Mouse (Mus musculus): ENCODE results near the gene Usp13. TPM values are rescaled to one million over a fixed set of nuclear protein-coding genes. Genes with fewer than 3 reads are reported as not detected.

Usp13 gene
- 11.6 and 13.1 TPM in 2 replicates for polyA plus RNA-seq (2021; fragmentation: Nextera tagmentation)
- long read RNA-seq, experiment 1, full-length matches to known transcripts, result 33 of 47 reads
- long read RNA-seq, experiment 1, partial matches to known transcripts, result 5 of 47 reads
- long read RNA-seq, experiment 1, other reads (novel, unspliced or antisense), result 9 of 47 reads
- long read RNA-seq, experiment 2, full-length matches to known transcripts, result 13 of 25 reads
- long read RNA-seq, experiment 2, partial matches to known transcripts, result 6 of 25 reads
- long read RNA-seq, experiment 2, other reads (novel, unspliced or antisense), result 6 of 25 reads

GRCm38 (mm10) chr3:32817357-32818326 is at the start of gene Usp13:
Gene Usp13, plus strand, starts transcription at chr3:32817546.

Other genes with a start within 250 kb of the Usp13 start
- 27.5 and 52.7 TPM in 2 replicates for gene Gnb4, start 201.0 kb upstream of the Usp13 start, polyA plus RNA-seq (2021; fragmentation: Nextera tagmentation)
- gene Actl6a, start 111.2 kb upstream of the Usp13 start, polyA plus RNA-seq (2021; fragmentation: Nextera tagmentation), result 18.7 and 22.0 TPM in 2 replicates
- 581 and 686 TPM in 2 replicates for gene Ndufb5, start 80.6 kb upstream of the Usp13 start, polyA plus RNA-seq (2021; fragmentation: Nextera tagmentation)
- gene Mrpl47, start 79.9 kb upstream of the Usp13 start, polyA plus RNA-seq (2021; fragmentation: Nextera tagmentation), result 18.7 and 28.1 TPM in 2 replicates